Mouse (Mus musculus): ENCODE measurements around the gene Pik3r1.

DNA sequence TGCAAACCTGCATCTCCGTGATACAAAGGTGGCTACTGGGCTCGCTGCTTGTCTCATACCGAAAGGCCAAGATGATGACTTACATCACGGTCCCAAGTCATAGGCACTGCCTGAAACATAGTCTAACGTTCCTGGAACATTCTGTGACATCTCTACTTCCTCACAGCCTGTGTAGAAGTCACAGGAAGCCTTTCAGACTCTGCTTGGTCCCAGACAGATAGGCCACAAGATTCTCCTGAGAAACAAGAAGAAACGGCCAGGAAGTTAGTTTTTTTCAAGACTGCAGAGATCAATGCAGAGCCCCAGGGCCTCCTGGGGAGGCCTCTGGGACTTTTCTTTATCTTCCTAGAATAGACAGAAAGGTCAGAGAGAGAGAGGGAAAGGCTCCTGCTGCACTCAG is 29.0 kb upstream of the Pik3r1 start:
- TF ChIP-seq CTCF (IDR thresholded peaks at IDR 0.05; ENCODE audit: borderline replicate concordance, control insufficient read depth, extremely low read depth, insufficient read depth, low read length, poor library complexity) (no peak), POLR2A (IDR thresholded peaks at IDR 0.05; ENCODE audit: control insufficient read depth, extremely low read depth, insufficient read depth, low read length, poor library complexity) (no peak)

Data from thymus, adult 2 months (tissue).